8 mouse cellular contexts compared by ENCODE assay signal in genomic region chr17:35001452-35002152, GRCm38 (mm10). TPM values are rescaled to one million over a fixed set of nuclear protein-coding genes. Genes with fewer than 3 reads are reported as not detected.
DNase-seq lines count a peak whose midpoint lies in the region; ATAC-seq lines count a peak whose summit lies in the region.

No protein-coding gene starts in this region.

- H3K4me3 ChIP-seq in forebrain, embryonic 10.5 days = peak overlapping the region; percentile 74
- H3K4me3 ChIP-seq in limb, embryonic 12.5 days (replicated peaks) = peak overlapping the region; percentile 87
- peak overlapping the region; percentile 86 for H3K4me3 ChIP-seq in midbrain, embryonic 15.5 days

- DNase-seq in cerebellum, adult 11-12 months = no peak
- DNase-seq in retina, embryonic 14.5 days (ENCODE audit: low spot score) = peak; percentile 22
- no peak for DNase-seq in retina, postnatal 1 day
- no peak for DNase-seq in forebrain, embryonic 10.5 days (ENCODE audit: extremely low spot score, low spot score)
- DNase-seq in layer of hippocampus, adult 9-10 months (ENCODE audit: low spot score) = no peak

- peak; percentile 37; the same call in 1 of the 2 replicates for ATAC-seq in cerebellum, adult (ENCODE audit: insufficient number of reproducible peaks, low FRiP score, low TSS enrichment)
- ATAC-seq in limb, embryonic 12.5 days (ENCODE audit: insufficient number of reproducible peaks, insufficient read depth, low FRiP score, low TSS enrichment, low read depth) = peak; percentile 18; the same call in 1 of the 2 replicates
- ATAC-seq in midbrain, embryonic 15.5 days (replicated peaks) = peak; percentile 13; the same call in 1 of the 2 replicates

- 1% methylated on average over 35 of the region's 35 CpGs for WGBS in forebrain, embryonic 10.5 days
- WGBS in limb, embryonic 12.5 days = under 1% methylated on average over 35 of the region's 35 CpGs
- WGBS in midbrain, embryonic 15.5 days = under 1% methylated on average over 35 of the region's 35 CpGs

- H3K36me3 ChIP-seq in forebrain, embryonic 10.5 days (replicated peaks) = peaks cover 70% of the 10 kb centered on the region
- H3K36me3 ChIP-seq in limb, embryonic 12.5 days = peaks cover 51% of the 10 kb centered on the region
- peaks cover 10% of the 10 kb centered on the region; the same call in 1 of the 2 replicates for H3K36me3 ChIP-seq in midbrain, embryonic 15.5 days (replicated peaks)

- peaks cover 65% of the 10 kb centered on the region for H3K4me1 ChIP-seq in forebrain, embryonic 10.5 days
- peaks cover 38% of the 10 kb centered on the region for H3K4me1 ChIP-seq in limb, embryonic 12.5 days (replicated peaks)
- H3K4me1 ChIP-seq in midbrain, embryonic 15.5 days = peaks cover 29% of the 10 kb centered on the region

- 0 out of 2 replicates have a peak, but pooled peaks cover 2% of the 10 kb centered on the region for H3K9me3 ChIP-seq in forebrain, embryonic 10.5 days
- H3K9me3 ChIP-seq in limb, embryonic 12.5 days = no peaks in the 10 kb centered on the region
- H3K9me3 ChIP-seq in midbrain, embryonic 15.5 days = no peaks in the 10 kb centered on the region

- peak overlapping the region; percentile 97 for H3K4me2 ChIP-seq in limb, embryonic 12.5 days
- peak overlapping the region; percentile 94 for H3K4me2 ChIP-seq in midbrain, embryonic 15.5 days

- H3K27ac ChIP-seq in forebrain, embryonic 10.5 days = peak overlapping the region; percentile 94
- H3K27ac ChIP-seq in limb, embryonic 12.5 days = peak overlapping the region; percentile 98
- H3K27ac ChIP-seq in midbrain, embryonic 15.5 days = peak overlapping the region; percentile 98

- peak overlapping the region; percentile 95 for H3K9ac ChIP-seq in limb, embryonic 12.5 days (replicated peaks)
- H3K9ac ChIP-seq in midbrain, embryonic 15.5 days = peak overlapping the region; percentile 84

- no peaks in the 10 kb centered on the region for H3K27me3 ChIP-seq in forebrain, embryonic 10.5 days (ENCODE audit: poor library complexity, severe bottlenecking)
- H3K27me3 ChIP-seq in limb, embryonic 12.5 days = no peaks in the 10 kb centered on the region
- H3K27me3 ChIP-seq in midbrain, embryonic 15.5 days (replicated peaks) = no peaks in the 10 kb centered on the region

RNA-seq across cellular contexts. Expression of gene Vars, which starts 0.8 kb away (rescaled TPM):
- 229 and 234 TPM in 2 replicates for polyA plus RNA-seq in forebrain, embryonic 10.5 days (2016; fragmentation: Nextera tagmentation; extraction: Ambion mirVana)
- 169 and 171 TPM in 2 replicates for polyA plus RNA-seq in limb, embryonic 12.5 days (2016; fragmentation: Nextera tagmentation; extraction: Ambion mirVana)
- polyA plus RNA-seq in midbrain, embryonic 15.5 days (2015; fragmentation: Nextera tagmentation; extraction: Ambion mirVana) = 63.1 and 70.2 TPM in 2 replicates

RNA-seq across cellular contexts. Expression of gene Vwa7, which starts 14.8 kb away (rescaled TPM):
- polyA plus RNA-seq in forebrain, embryonic 10.5 days (2016; fragmentation: Nextera tagmentation; extraction: Ambion mirVana) = 0.19 and 0.22 TPM in 2 replicates
- polyA plus RNA-seq in limb, embryonic 12.5 days (2016; fragmentation: Nextera tagmentation; extraction: Ambion mirVana) = 0.10 and 0.13 TPM in 2 replicates
- polyA plus RNA-seq in midbrain, embryonic 15.5 days (2015; fragmentation: Nextera tagmentation; extraction: Ambion mirVana) = 0.06 and 0.15 TPM in 2 replicates

RNA-seq across cellular contexts. Expression of gene Lsm2, which starts 19.9 kb away (rescaled TPM):
- polyA plus RNA-seq in forebrain, embryonic 10.5 days (2016; fragmentation: Nextera tagmentation; extraction: Ambion mirVana) = 363 and 375 TPM in 2 replicates
- 222 and 234 TPM in 2 replicates for polyA plus RNA-seq in limb, embryonic 12.5 days (2016; fragmentation: Nextera tagmentation; extraction: Ambion mirVana)
- polyA plus RNA-seq in midbrain, embryonic 15.5 days (2015; fragmentation: Nextera tagmentation; extraction: Ambion mirVana) = 103 and 111 TPM in 2 replicates

RNA-seq across cellular contexts. Expression of gene Sapcd1, which starts 26.2 kb away (rescaled TPM):
- 3.0 and 4.1 TPM in 2 replicates for polyA plus RNA-seq in forebrain, embryonic 10.5 days (2016; fragmentation: Nextera tagmentation; extraction: Ambion mirVana)
- 3.2 and 3.3 TPM in 2 replicates for polyA plus RNA-seq in limb, embryonic 12.5 days (2016; fragmentation: Nextera tagmentation; extraction: Ambion mirVana)
- 2.5 and 2.7 TPM in 2 replicates for polyA plus RNA-seq in midbrain, embryonic 15.5 days (2015; fragmentation: Nextera tagmentation; extraction: Ambion mirVana)

RNA-seq across cellular contexts. Expression of gene Hspa1l, which starts 29.1 kb away (rescaled TPM):
- 1.1 TPM in 2 replicates for polyA plus RNA-seq in forebrain, embryonic 10.5 days (2016; fragmentation: Nextera tagmentation; extraction: Ambion mirVana)
- polyA plus RNA-seq in limb, embryonic 12.5 days (2016; fragmentation: Nextera tagmentation; extraction: Ambion mirVana) = 1.0 and 1.1 TPM in 2 replicates
- 1.2 and 1.5 TPM in 2 replicates for polyA plus RNA-seq in midbrain, embryonic 15.5 days (2015; fragmentation: Nextera tagmentation; extraction: Ambion mirVana)
